Mouse (Mus musculus) hindlimb bud, embryonic 11.5 days (tissue): ENCODE measurements at regions not wholly inside any gene's neighbourhood (a gene's known extent, or its start where the extent isn't known, plus 50 kb on each side); places are given as distances from the start of the nearest gene placed in this dataset.

Source experiments
- DNase-seq: peaks from one replicate; pipeline ENCODE4 v3.0.0-alpha.2; 2012; ENCODE audit warnings: low read depth, low spot score; ENCODE audit errors: extremely low spot score

GRCm38 (mm10) chr2:57906939-57907338 is 90.7 kb upstream of the Galnt5 start:
- no peak for DNase-seq

DNA sequence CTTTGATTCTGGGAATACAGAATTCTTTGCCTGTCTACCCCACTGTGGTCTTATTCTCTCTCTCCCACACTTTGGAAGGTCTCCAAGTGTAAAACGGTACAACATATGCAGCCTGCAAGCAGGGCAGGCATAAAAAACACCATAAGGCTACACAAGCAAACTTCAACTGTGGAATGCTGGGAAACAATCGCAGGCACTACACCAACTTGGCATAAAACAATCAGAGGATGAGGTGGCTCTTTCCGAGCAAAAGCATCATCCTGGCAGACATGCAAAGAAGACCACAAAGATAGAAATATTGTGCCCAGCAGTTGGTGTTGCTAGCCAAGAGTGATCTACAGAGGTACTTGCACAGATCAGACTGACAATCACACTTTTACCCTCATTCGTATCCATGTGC is 88.0 kb upstream of the Galnt5 start:
- DNase-seq = no peak

GRCm38 (mm10) chr2:57916375-57917023 is 81.2 kb upstream of the Galnt5 start:
- DNase-seq = no peak

DNA sequence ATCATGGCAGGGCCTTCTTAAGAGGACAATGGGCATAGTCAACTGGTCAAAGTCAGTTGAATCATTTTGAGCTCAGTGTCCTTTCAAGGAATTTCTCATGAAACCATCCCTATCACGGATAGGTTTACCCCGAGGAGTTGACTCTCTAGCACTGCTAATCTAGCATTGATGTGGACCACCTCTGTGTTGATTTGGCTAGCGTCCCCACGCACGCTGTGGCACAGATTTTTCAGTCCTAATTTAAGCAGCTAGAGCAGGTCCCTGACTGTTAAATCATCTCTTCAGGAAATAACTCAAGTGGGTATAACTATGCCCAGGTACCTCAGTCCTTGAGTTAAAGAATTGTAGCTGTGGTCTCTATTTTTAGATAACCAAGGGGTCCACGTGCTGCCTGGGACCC is 80.0 kb upstream of the Galnt5 start:
- no peak for DNase-seq

DNA sequence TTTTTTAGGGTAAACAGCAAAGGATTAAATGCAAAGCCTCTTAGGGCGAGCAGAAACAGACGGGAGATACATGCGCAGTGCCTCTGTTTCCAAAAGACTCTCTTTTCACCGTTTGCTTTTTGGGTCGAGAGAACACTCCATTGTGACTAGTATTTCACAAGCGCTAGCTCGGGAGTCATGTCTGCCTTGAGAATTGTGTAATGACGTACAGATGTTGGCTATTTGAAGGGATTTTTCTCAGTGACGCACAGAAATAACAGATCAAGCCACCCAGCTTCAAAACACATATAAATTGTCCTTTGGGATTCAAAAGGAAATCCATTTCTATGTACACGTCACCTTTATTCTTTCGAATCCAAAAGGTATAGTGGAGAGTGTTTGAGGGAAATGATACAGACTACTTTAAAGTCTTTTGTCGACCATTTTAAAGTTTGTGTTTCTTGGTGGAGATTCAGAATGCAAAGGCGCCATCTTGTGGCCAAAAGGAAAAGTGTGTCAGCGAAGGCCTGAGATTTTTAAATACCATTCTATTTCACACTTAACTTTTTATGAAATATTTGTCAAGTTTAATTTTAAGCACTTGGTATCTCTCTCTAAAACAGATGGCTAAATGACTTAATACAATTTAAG is 78.5 kb upstream of the Galnt5 start:
- peak; percentile 85 for DNase-seq

- no peak for DNase-seq
Observed at GRCm38 (mm10) chr2:57934062-57934822, 63.4 kb upstream of the Galnt5 start.
